Mouse (Mus musculus) lung, postnatal 36 days (tissue): ENCODE data around the gene Ak6.
A peak's percentile ranks its signal among the peaks of the same experiment; 100 is the strongest.

Experiments
- DNase-seq: peaks from one replicate; pipeline ENCODE4 v3.0.0; 2022; ENCODE audit warnings: mixed read lengths

Ak6 gene

DNA sequence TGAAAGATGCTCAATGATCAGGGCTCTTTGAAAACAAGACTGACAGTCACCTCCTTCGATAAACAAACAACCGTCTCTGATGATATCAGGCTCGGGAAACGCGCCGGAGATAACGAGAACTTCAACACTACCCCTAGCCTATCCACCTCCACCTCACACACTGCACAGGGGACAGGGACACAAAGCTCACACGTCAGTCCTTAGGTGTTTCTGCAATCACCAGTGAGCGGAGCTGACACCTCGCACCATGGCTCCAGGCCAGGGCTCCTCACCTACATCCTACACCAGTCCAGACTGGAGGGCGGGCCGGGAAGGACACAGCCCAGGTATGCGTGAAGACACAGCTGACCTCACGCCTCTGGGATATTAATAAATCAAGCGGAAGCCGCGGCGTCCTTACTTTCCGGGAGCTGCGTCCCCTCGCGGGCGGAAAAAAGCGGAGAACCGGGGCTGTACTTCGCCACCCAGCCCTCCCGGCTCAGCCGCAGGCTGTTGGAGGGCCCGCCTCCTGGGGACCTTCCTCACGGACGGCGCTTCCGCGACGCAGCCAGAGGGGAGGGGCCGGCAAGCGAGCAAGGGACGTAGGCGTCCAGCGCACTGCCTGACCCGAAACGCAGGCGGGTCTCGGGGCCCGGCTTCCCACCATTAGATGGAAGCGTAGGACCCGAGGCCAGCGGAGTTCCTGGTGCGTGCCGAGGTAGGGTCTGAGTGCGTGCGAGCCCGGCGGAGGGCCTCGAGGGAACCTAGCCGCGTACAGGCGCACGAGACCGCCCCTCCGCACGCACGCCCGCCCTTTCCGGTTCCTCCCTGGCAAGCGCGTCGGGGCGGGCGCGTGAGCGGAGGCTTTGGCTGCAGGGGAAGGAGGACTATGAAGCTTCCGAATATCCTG, at the start of gene Ak6, which contains the start of gene Rad17:
Gene Ak6 (plus strand): TSS at position 430 of the 889 bp plus-strand sequence.
Gene Rad17 (minus strand): TSS at position 502 of the 889 bp plus-strand sequence.
- peak; percentile 94 for DNase-seq

DNA sequence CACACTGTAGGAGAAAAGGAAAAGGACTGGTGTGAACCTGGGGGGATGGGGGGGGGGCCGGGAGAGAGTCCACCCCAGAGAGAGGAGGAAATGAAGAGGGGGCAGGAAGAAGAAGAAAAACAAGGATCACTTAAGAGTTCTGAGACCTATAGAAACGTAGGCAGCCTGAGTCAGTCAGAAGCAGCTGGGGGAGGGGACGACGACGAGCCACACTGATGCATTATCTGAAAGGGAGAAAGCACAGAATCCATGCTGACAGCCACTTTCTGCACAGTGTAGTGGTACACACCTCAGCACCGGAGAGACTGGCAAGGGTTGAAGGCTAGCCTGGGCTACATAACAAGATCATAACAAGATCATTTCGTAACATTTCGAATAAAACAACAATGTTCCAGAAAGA, 49.7 kb upstream of the Ak6 start:
- DNase-seq, result no peak

DNA sequence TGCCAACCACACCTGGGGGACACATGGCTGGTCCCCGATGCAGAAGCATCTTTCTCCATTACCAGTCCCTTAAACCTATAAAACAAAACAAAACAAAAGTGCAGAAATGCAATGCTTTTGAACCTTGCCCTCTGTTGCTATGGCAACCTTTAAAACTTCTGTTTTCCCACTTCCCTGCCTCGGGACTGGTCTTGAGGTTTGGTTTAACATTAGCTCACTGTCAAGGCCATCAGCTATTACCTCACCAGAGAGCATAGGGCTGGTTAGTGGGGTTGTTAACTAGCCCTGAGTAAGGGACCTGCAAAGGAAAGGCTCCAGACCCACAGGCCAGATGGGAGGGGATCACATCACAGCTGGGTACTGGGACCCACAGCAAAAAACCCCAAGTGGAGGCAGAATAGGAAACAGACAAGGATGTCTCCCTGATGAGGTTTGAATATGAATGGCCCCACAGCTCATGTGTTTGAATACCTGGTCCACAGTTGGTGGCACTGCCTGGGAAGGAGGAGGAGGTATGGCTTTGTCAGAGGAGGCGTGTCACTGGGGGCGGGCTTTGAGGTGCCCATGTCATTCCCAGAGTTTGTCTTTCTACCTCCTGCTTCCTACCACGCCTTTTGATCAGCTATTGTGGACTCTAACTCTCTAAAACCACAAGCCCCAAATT, 48.4 kb upstream of the Ak6 start:
- peak; percentile 47 for DNase-seq

DNA sequence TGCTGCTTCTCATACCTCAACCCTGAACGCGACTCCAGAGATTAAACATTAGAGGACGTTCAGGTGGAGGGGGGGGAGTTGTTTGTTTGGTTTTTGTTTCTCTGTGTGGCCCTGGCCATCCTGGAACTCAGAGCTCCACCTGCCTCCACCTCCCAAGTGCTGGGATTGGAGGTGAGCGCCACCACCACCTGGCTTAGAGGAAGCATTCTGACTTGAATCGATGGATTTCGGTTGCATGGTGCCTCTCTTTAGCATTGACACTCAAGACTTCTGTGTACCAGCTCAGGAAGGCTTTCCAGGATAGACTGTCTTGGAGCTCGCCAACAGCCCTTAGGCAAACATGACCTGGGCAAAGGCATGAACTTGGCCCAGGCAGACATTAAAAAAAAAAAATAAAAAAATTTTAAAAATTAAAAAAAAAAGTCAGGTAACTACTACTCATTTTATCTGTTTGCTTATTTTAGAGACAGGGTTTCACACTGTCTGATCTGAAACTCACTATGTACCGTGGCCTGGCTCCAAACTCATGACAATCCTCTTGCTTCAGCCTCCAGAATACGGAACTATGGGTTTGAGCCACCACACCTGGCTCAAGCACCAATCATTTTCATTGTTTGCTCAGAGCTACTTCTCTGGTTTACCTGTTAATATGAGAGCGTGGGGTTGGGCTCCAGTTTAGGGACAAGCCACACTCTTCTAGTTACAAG, 47.6 kb upstream of the Ak6 start:
- DNase-seq, result no peak

DNA sequence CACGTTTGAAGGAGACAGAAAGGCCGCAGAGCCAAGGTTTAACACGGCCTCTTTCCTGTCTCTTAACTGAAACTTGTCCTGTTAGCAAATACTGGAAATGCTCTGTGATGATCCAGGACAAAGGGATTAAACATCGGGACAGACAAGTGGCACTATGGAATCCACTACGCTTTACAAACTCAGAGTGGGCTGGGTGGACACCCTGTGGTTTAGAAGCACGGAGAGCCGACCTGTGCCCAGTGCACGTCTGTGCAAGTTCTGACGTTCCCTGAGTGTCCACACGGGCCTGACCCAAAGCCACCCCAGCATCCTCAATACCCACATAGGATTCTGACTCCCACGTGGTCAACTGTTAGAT, 47.1 kb upstream of the Ak6 start:
- no peak for DNase-seq

DNA sequence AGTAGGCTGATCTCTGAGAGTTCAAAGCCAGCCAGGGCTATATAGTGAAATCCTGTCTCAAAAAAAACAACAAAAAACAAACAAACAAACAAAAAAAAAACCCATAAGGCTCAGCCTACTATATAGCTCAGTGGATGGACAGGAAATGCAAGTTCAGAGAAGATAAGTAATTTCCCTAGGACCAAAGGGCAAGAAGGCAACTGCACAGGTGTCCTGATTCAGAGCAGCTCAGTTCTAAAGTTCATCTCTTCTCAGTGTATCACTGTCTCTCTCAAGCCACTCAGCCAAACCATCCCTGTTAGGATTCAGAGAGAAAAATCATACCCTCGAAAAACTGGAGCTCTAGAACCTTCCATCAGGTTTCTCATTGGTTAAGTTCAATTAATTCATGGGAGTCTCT, 44.9 kb upstream of the Ak6 start:
- no peak for DNase-seq

DNA sequence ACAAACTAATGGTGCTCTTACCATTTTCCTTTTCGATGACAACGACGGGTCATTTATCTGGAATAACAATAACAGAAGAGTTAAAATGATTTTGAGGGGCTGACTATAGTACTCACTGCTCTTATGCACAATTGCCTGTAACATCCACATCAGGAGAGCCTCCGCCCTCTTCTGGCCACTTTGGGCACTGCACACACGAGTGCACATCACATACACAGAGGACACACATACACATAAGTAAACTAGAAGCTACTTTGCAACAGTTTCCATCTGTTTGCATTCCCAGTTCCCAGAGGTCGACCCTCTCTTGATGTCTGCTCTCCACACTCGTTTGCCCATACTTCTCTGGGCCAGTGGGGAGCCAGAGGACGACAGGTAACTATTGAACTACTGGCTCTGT, 43.0 kb upstream of the Ak6 start:
- DNase-seq, result no peak

DNA sequence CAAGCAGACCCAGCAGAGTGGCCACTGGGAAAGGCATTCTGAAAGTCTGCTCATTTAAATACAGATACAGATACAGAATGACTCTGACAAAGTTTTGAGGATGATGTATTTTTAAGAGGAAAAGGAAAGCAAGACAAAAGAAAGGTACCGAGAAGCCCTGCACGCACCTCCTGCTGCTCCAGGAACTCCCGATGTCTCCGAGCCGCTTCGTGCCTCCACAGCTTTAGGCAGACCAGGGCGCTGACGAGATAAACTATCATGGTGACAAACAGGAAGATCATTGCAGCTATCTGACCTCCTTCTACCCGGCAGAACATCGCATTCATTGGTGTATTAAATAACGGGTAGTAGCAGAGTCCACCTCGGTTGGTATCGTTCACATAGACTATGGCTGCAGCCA, 39.5 kb upstream of the Ak6 start:
- DNase-seq, result no peak

DNA sequence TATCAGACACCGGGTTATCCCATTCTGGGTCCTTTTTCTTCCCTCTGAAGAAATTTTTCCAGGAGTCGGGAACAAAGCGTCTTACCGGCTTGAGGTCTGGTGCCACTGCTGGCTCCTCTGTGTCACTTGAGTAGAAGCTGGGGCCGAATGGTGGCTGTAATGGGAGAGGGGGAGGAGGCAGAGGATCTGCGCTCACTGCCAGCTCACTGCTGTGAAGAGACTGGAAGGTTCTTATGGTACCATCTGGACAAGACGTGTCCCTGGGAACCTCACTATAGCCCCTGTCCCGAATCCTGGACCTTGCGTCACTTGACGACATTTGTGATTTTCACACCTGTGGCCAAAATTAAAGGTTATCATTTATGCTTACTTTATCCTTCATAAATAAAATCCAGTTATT, 38.5 kb upstream of the Ak6 start:
- no peak for DNase-seq

DNA sequence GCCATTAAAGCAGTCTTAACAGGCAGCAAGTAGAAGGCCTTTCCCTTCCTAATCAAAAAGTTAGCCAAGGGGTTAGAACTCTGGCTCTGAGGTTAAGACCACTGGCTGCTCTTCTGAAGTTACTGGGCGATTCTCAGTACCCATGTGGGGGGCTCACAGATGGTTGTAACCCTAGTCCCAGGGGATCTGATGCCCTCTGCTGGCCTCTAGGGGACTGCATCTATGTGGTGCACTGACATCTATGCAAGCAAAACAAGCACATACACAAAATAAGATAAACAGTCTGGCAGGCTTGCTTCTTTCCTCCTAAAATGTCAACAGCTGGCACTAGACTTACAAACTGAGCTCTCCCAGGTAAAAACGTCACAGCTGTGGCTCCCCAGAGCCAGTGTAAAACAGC, 37.9 kb upstream of the Ak6 start:
- DNase-seq, result peak; percentile 15

DNA sequence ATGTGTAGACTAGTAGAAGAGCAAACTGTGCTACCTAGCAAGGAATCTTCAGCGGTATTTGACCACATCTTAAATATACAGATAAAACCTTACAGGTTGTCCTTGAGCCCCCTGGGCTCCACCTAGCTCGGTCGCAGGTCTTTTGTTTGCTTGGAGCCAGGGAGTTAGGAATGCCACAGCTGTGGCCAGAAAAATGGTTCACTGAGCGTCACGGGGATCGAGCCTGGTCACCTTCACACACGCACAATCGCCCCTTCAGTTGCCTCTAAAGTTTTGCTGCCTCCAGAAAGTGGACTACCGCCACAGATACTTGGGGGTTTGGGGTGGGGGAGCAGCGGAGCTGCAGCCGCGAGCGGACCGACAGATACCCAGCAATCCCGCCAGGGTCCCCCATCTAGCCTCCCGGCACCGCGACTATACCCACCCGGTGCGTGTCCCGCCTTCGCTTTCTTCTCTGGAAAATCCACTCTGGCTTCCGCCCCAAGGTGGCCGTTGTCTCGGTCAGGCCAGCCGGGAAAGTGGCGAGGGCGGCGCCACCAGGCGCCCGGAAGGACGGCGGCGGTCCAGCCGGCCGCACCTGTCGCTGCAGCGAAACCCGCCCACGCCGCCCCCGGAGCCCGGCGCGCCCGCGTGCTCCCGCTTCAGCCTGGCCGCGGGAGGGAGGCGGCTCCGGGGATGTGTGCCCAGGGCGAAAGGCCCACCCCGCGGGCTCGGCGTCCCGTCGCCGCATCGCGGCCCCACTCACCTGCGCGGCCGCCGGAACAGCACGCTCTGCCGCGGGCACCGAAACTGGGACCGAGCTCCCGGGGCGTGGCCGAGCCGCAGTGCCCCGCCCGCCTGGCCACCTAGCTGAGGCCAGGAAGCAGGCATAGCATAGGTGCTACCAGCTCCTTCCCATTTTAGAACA, 34.3 kb upstream of the Ak6 start, which contains the start of gene Marveld2:
Gene Marveld2 (minus strand): TSS at position 791 of the 907 bp plus-strand sequence.
- peak; percentile 72 for DNase-seq

DNA sequence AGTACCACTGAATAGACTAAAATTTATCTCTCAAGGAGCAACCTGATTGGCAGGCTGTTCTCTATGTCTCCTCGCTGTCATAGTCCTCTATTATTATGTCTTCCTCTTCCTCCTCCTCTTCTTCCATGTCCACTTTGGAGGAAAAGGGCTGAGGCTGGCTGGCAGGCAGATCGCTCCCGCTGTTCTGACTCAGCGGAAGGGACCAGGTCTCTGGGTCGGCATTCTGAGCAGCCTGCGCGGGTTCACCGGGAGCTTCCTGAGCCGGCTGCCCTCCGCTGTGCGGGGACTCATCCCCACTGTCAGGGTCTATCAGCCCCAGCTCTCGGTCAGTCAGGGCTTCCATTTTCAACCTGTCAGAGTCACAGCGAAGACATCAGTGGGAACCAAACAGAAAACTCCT, 33.2 kb upstream of the Ak6 start:
- no peak for DNase-seq

DNA sequence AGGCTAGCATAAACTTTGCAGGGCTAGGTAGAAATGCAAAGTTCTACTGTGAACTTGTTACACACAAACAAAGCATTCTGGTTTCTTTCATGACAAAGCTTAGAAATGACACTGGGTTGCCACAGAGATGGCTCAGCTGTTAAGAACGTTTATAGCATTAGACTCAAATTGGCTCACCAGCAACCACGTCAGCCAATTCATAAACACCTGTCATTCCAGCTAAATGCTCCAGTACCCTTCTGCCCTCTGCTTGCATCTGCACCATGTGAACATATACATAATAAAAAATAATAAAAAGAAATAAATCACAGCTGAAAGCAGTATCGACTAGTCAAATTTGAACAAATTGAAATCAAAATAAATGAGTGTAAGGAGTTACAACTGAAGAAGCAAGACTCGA, 28.5 kb upstream of the Ak6 start:
- no peak for DNase-seq

DNA sequence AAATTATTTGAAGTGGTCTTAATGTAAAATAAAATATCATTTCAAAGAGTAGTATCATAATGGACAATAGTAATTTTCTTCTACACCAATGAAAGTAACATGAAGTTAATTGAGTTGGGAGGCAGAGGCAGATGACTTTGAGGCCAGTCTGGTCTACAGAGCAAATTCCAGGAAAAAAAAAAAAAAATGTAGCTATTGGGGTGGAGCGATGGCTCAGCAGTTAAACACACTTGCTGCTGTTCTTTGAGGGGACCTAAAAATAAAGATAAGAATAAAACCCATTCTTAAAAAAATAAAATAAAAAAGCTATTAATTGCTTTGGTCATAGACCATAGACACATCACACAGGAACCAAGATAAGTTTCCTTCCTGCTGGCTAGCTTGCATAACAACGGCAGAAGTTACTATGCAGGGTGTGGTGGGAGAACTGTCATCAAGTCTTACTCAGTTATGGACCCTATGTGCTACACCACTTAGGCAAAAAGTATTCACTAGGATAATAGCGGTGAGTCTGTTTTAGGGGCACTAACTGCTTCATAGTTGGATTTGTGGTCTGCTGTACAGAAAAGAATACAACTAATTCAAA, 16.6 kb upstream of the Ak6 start:
- DNase-seq, result no peak

DNA sequence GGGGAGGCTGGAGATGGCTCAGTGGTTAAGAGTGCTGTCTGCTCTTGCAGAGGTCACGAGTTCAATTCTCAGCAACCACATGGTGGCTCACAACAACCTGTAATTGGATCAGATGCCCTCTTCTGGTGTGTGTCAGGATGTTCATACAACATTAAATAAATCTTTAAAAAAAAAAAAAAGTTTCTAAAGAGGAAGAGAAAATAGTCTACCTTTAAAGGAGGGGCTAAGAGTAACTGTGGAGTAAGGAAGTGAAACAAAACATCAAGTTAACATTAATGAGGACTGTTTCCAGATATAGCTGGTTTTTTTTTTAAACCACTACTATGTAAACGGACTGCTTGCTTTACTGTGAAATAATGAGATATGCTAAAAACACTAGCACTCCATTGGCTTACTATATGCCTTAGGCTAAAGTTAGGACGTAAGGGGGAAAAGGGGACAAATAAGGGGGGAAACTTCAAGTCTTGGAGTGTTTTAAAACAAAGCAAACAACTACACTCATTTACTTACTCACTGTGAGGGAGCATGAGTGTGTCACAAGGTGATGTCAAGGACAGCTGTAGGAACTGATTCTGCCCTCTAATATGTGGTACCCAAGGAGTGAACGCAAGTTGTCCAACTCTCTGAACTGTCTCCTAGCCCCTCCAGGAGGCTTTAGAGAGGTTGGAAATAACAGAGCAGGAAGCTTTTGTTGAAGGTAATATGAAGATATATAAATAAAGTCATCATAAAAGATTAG, 8.1 kb upstream of the Ak6 start:
- no peak for DNase-seq

DNA sequence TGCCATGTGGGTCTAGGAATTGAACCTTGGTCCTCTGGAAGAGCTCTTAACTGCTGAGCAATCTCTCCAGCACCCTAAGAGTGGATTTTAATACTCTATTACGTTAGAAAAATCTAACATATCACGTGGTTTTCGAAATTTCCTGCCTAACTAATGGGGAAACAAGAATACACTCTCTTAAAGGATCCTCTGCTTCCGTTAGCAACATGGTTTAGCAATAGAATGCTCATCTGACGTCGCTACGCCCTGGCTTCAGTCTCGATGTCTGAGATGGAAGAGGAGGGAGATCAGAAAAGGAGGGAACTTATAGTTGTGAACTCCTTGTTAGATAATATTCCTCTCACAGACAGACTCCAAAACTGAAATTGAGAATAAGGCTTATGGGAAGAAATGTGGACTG, 2.6 kb upstream of the Ak6 start:
- no peak for DNase-seq

DNA sequence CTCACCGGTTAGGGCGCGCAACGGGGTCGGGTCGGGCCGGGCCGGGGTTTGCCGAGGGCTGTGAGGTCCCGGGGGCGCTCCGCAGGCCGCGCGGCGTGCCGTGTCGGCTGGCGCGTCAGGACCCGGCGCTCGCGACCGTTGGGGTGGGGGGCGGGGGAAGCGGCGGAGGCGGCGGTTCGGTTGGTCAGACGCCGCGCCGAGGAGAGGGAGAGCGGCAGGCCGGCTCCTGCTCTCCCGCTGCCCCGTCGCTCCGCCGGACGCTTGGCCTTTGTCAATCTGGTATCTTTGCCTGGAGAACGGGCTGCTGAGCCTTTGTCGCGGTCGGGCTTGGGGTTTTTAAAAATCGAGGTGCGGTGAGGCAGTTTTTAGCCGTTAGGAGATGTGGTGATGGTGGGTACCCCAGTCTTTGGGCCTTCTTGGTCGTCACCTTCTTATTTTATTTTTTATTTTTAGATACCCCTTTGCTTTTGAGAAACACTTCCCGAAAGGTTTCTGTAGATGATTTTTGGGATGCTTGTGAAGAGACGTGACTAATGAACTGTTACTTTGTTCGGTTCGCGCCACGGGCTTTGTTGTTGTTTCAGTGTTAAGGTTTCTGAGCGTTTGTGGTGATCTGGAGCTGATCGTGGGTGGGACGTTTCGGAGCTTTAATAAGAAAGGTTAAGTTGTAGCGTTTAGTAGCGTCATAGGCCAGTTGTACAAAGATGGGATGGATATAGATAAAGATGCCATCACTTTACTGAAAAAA, 834 bp downstream of the Ak6 start, which contains the start of gene Taf9:
Gene Taf9 (plus strand): TSS at position 141 of the 748 bp plus-strand sequence.
- no peak for DNase-seq

DNA sequence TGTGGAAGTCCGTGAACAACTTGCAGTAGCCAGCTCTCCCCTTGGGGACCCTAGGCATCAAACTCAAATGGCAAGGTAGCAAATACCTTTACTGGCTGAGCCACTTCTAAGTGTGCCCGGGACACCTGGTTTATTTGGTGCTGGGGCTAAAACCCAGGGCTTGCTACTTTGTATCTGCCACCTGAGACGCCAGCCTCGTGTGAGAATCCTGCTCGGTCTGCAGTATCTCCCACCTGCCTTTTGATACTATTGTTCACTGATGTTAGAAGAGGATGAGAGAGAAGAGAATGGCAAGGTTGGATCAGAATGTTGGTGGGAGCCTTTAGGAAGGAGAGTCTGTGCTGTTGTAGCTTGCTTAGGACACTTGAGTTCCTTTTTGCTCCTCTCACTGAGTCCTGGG, 7.3 kb downstream of the Ak6 start:
- DNase-seq, result no peak

DNA sequence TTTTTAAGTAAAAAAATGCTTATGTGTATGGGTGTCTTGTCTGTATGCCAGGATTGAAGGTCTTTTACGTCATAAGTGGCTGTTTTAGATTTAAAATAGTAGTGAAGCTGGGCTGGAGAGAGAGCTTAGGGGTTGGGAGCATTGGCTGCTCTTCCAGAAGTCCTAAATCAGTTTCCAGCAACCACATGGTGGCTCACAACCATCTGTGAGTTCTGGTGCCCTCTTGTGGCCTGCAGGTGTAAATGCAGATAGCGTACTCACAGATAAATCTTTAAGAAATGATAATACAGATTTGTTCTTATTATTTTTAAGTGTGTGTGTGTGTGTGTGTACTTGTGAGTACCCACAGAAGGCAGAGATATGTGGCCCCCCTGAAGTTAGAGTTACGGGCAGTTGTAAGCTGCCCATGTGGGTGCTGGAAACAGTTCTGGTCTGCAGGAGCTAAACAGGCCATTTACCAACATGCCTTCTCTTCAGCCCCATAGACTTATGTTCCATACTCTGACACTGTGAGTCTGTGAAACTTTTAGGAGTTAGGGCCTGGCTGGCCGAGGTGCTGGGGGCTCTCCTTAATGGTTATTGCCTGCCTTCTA, 9.2 kb downstream of the Ak6 start:
- peak; percentile 70 for DNase-seq
